Mouse (Mus musculus) lung, embryonic 14.5 days (tissue): ENCODE results near the gene Ptges3l. TPM values are rescaled to one million over a fixed set of nuclear protein-coding genes. Genes with fewer than 3 reads are reported as not detected.
"Not testable (repeated sequence)": the region's sequence is repeated elsewhere in the genome, so short reads cannot be mapped to it uniquely, and the experiment has no call there.

Experiments used
- ATAC-seq: fragments of 200-750 bp; cut with Nextera tagmentation; 2 replicates; pipeline ENCODE4 v1.8.0; 2017; ENCODE audit warnings: mild to moderate bottlenecking, moderate TSS enrichment, moderate library complexity; ENCODE audit not compliant: insufficient read depth
- DNase-seq: peaks from one replicate; pipeline ENCODE4 v3.0.0-alpha.2; 2015
- H3K27ac ChIP-seq: fragments of 300-500 bp; sonication (generic); 2 replicates; pipeline ENCODE4 v1.5.1; 2014; ENCODE audit warnings: low read depth, mild to moderate bottlenecking, moderate library complexity
- H3K27me3 ChIP-seq: fragments of 300-500 bp; sonication (generic); 2 replicates; pipeline ENCODE4 v1.6.1; 2014; ENCODE audit warnings: low read length, control low read depth; ENCODE audit not compliant: insufficient read depth
- H3K36me3 ChIP-seq: fragments of 300-500 bp; sonication (generic); 2 replicates; pipeline ENCODE4 v1.6.1; 2014; ENCODE audit warnings: control low read depth; ENCODE audit not compliant: insufficient read depth
- H3K4me1 ChIP-seq: fragments of 300-500 bp; sonication (generic); 2 replicates; pipeline ENCODE4 v1.6.1; 2014; ENCODE audit warnings: antibody characterized with exemption, control low read depth; ENCODE audit not compliant: insufficient read depth
- H3K4me2 ChIP-seq: fragments of 300-500 bp; sonication (generic); 2 replicates; pipeline ENCODE4 v1.6.1; 2014; ENCODE audit warnings: mild to moderate bottlenecking
- H3K4me3 ChIP-seq: fragments of 300-500 bp; sonication (generic); 2 replicates; pipeline ENCODE4 v1.5.1; 2014; ENCODE audit warnings: low read depth, low read length
- H3K9ac ChIP-seq: fragments of 300-500 bp; sonication (generic); 2 replicates; pipeline ENCODE4 v1.6.1; 2014
- H3K9me3 ChIP-seq: fragments of 300-500 bp; sonication (generic); 2 replicates; pipeline ENCODE4 v1.6.1; 2016; ENCODE audit warnings: low read depth, low read length, control low read depth
- CTCF ChIP-seq: IDR thresholded peaks from 2 replicates; pipeline ENCODE4 v1.5.1; 2016; ENCODE audit warnings: antibody characterized with exemption, low read depth
- WGBS: fragments of 180-500 bp; shearing (Covaris S2); extraction: QIAGEN DNeasy Blood & Tissue Kit; methylation state at CpG from one replicate; pipeline ENCODE4 v1.1.7; 2014; 5-methylcytosine and 5-hydroxymethylcytosine counted together
- microRNA-seq: library from miRNA; unstranded; fragments of <30 nt; microRNA quantifications from one replicate; pipeline ENCODE4, GENCODE M21; 2016; ENCODE audit warnings: borderline number of aligned reads
- polyA plus RNA-seq: library from polyadenylated mRNA; unstranded; fragments of >200 nt; fragmentation: Nextera tagmentation; extraction: Ambion mirVana; gene quantifications from 2 replicates; pipeline ENCODE4 v1.2.1, GENCODE M21; 2014

Ptges3l gene
- polyA plus RNA-seq, 1 experiment from 2014 or later: 9.3 TPM

DNA sequence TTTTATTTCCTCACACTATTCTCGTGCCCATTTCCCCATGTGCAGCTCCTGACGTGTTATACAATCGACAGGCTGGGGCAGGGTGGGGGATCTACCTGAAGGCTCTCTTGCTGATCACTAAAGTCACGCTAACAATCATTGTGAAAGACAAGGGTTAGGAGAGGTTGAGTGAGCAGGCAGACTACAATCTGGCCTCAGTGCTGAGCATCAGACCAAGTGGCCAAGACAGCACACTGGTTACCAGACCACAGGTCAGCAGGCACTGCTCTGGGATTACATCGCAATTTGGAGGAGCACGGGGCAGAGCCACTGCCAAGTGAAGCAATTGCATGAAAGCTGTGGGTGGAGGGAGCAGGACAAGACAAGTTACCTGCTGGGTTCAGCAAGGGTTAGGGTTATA lies 46.2 kb downstream of the Ptges3l start:
- H3K4me2 ChIP-seq: no peak overlapping the region
- WGBS: 74% methylated on average over 6 of the region's 6 CpGs
- H3K9ac ChIP-seq: no peak overlapping the region
- no peaks in the 10 kb centered on the region for H3K27me3 ChIP-seq
- H3K9me3 ChIP-seq: no peaks in the 10 kb centered on the region
- H3K4me1 ChIP-seq: no peaks in the 10 kb centered on the region
- H3K4me3 ChIP-seq: no peak overlapping the region
- no peak for DNase-seq
- H3K27ac ChIP-seq: no peak overlapping the region
- H3K36me3 ChIP-seq: no peaks in the 10 kb centered on the region
- TF ChIP-seq CTCF: no peak
- ATAC-seq: no peak

DNA sequence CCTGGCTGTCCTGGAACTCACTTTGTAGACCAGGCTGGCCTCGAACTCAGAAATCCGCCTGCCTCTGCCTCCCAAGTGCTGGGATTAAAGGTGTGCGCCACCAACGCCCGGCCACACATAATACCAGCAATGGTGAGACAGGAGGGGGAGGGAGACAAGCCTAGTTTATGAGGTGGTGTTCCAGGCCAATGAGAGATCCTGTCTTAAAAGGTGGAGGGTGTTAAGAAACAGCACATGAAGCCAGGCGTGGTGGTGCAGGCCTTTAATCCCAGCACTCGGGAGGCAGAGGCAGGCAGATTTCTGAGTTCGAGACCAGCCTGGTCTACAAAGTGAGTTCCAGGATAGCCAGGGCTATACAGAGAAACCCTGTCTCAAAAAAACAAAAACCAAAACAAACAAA lies 46.9 kb downstream of the Ptges3l start:
- DNase-seq, H3K4me1 ChIP-seq: not testable (repeated sequence)
- 86% methylated on average over 8 of the region's 8 CpGs for WGBS

DNA sequence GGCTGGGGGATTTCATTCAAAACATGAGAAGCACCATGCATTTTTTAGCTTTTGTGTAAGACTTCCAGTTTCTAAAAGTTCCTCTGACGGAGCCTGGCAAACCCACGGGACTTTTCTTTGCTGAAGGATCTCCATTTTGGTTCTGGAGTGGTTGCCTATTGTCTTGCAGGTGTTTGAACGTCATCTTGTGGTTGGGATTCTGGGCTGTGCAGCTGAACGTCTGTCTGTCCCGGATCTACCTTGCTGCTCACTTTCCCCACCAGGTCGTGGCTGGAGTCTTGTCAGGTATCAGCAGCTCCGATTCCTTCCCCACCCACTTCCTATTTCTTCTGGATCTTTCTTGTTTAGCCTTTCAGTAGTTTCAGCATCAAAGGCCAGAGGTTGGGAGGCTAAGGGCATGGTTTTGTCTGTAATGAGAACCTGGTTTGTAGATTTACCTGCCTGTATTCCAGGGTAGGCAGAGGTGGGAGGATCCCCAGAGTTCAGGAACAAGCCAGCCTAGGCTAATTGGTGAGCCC lies 50.7 kb downstream of the Ptges3l start:
- Histone ChIP-seq H3K4me3 (no peak overlapping the region), H3K9ac (no peak overlapping the region), H3K9me3 (no peaks in the 10 kb centered on the region), H3K4me2 (no peak overlapping the region), H3K36me3 (no peaks in the 10 kb centered on the region), H3K4me1 (no peaks in the 10 kb centered on the region), H3K27ac (no peak overlapping the region), H3K27me3 (no peaks in the 10 kb centered on the region)
- TF ChIP-seq CTCF: no peak
- no peak for ATAC-seq
- DNase-seq: no peak
- WGBS: 55% methylated on average over 7 of the region's 7 CpGs

More for the DNA sequence above, 46.9 kb downstream of the Ptges3l start:
- not testable (repeated sequence) for H3K4me3 ChIP-seq, H3K27me3 ChIP-seq, H3K27ac ChIP-seq, H3K4me2 ChIP-seq, H3K9ac ChIP-seq, H3K9me3 ChIP-seq, ATAC-seq, H3K36me3 ChIP-seq

DNA sequence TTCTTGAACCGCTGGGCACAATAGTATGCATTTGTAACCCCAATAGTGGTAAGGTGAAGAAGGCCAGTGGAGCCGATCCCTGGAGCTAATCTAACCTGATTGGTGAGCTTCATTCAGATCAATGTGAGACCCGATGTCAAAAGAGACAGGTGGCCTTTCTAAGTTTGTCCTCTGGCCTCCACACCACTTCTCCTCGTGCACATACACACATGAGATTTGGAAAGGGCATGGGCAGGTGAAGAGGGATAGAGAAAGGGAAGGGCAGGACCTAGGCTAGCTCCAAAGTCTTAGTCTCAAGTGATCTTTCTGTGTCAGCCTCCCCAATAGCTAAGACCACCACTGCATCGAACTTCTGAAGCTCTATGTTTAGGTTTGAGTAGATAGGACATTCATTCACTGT lies 55.0 kb downstream of the Ptges3l start:
- DNase-seq (no peak), ATAC-seq (no peak)
- Histone ChIP-seq H3K4me1 (no peaks in the 10 kb centered on the region), H3K9me3 (no peaks in the 10 kb centered on the region), H3K4me3 (no peak overlapping the region), H3K9ac (no peak overlapping the region), H3K27ac (no peak overlapping the region), H3K36me3 (no peaks in the 10 kb centered on the region), H3K4me2 (no peak overlapping the region), H3K27me3 (no peaks in the 10 kb centered on the region)
- no peak for TF ChIP-seq CTCF
- 70% methylated on average over 5 of the region's 5 CpGs for WGBS

Small RNA genes within 50 kb of the gene (microRNA-seq; reads per million reads assigned to microRNA genes)
- not detected for gene Mir6929

Other genes starting within 250 kb of the Ptges3l start
- 0.11 TPM in 1 of 2 replicates, not detected in the other for gene Ccr10, start 249.9 kb downstream of the Ptges3l start, polyA plus RNA-seq
- 17.4 and 18.9 TPM in 2 replicates for gene Ezh1, start 198.9 kb downstream of the Ptges3l start, polyA plus RNA-seq
- gene Ramp2, start 179.3 kb downstream of the Ptges3l start, polyA plus RNA-seq: 271 and 276 TPM in 2 replicates
- 132 and 139 TPM in 2 replicates for gene Vps25, start 171.6 kb downstream of the Ptges3l start, polyA plus RNA-seq
- 5.3 and 5.8 TPM in 2 replicates for gene Wnk4, start 164.8 kb downstream of the Ptges3l start, polyA plus RNA-seq
- gene Cntd1, start 146.3 kb downstream of the Ptges3l start, polyA plus RNA-seq: 1.0 and 1.9 TPM in 2 replicates
- 190 and 197 TPM in 2 replicates for gene Coa3, start 146.2 kb downstream of the Ptges3l start, polyA plus RNA-seq
- gene Becn1, start 123.0 kb downstream of the Ptges3l start, polyA plus RNA-seq: 149 and 154 TPM in 2 replicates
- gene Psme3, start 109.1 kb downstream of the Ptges3l start, polyA plus RNA-seq: 118 and 123 TPM in 2 replicates
- 1.5 TPM in 2 replicates for gene Aoc2, start 100.3 kb downstream of the Ptges3l start, polyA plus RNA-seq
- gene Aoc3, start 94.7 kb downstream of the Ptges3l start, polyA plus RNA-seq: 0.62 and 0.83 TPM in 2 replicates
- gene G6pc, start 57.8 kb downstream of the Ptges3l start, polyA plus RNA-seq: not detected in 2 replicates
- gene Aarsd1, start 7.7 kb downstream of the Ptges3l start, polyA plus RNA-seq: 85.4 and 93.3 TPM in 2 replicates
- gene Gm27029, start 537 bp downstream of the Ptges3l start, polyA plus RNA-seq: 11.0 and 12.2 TPM in 2 replicates
- gene Rundc1, start 248 bp downstream of the Ptges3l start, polyA plus RNA-seq: 16.6 and 17.4 TPM in 2 replicates
- 421 and 428 TPM in 2 replicates for gene Rpl27, start 17.0 kb upstream of the Ptges3l start, polyA plus RNA-seq
- 11.4 and 12.1 TPM in 2 replicates for gene Ifi35, start 23.1 kb upstream of the Ptges3l start, polyA plus RNA-seq
- gene Rnd2, start 39.7 kb upstream of the Ptges3l start, polyA plus RNA-seq: 4.7 and 5.6 TPM in 2 replicates
- gene Vat1, start 40.9 kb upstream of the Ptges3l start, polyA plus RNA-seq: 36.3 and 38.2 TPM in 2 replicates
- 20.9 and 21.0 TPM in 2 replicates for gene Brca1, start 126.6 kb upstream of the Ptges3l start, polyA plus RNA-seq
- gene Nbr1, start 126.8 kb upstream of the Ptges3l start, polyA plus RNA-seq: 59.2 and 62.4 TPM in 2 replicates
- gene Tmem106a, start 156.9 kb upstream of the Ptges3l start, polyA plus RNA-seq: 3.3 and 5.2 TPM in 2 replicates
- not detected in 2 replicates for gene Gm11634, start 173.9 kb upstream of the Ptges3l start, polyA plus RNA-seq
- 33.1 and 33.4 TPM in 2 replicates for gene Rdm1, start 201.9 kb upstream of the Ptges3l start, polyA plus RNA-seq
- 2.1 and 2.8 TPM in 2 replicates for gene Arl4d, start 240.2 kb upstream of the Ptges3l start, polyA plus RNA-seq